Comparison of ENCODE assay signal across 23 mouse cellular contexts in the genomic region with DNA sequence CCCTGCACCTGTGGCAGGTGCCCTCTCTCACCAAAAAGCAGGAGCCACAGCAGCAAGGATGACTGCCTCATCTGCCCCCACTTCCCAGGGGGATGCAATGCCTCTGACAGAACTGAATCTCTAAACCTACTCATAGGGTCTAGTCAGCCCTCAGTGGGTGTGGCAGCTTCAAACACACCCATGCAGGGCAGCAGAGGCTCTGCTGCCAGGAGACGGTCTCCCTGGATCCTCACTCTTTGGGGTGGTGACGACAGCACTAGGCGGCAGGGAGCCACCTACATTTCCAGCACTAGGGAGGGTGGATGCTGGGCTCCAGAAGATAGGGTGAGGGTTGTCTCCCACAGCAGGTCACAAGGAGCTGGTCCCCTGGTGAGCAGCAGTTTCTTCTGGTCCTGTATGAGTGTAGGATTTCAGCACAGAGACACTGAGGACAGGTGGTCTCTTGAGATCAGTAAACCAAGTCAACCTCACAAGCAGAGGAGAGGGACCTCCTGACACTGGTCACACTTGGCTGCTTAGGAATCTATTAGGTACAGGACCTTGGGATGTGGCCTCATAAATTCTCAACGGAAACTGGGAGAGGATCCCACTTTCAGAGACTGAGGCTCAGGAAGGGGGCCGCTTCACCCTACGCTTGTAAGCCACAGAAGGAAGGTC. TPM values are rescaled to one million over a fixed set of nuclear protein-coding genes. Genes with fewer than 3 reads are reported as not detected.
A peak's percentile ranks its signal among the peaks of the same experiment; 100 is the strongest.
DNase-seq lines count a peak whose midpoint lies in the region; ATAC-seq lines count a peak whose summit lies in the region.
"Had no signal": no experiment of that assay in that cellular context is flagged by ENCODE, and none has a peak within 500 bp of the region (broad histone marks: within the 10 kb centered on the region; RNA-seq: fewer than 3 reads in every experiment).

No protein-coding gene starts in this region.

- H3K36me3 ChIP-seq in forebrain, embryonic 16.5 days (ENCODE audit: control insufficient read depth, insufficient read depth), result no peaks in the 10 kb centered on the region
- H3K36me3 ChIP-seq: forebrain, embryonic 10.5 days; heart, embryonic 15.5 days; hindbrain, embryonic 13.5 days; neural tube, embryonic 15.5 days had no signal

- no peak overlapping the region for H3K4me2 ChIP-seq in forebrain, embryonic 16.5 days (ENCODE audit: low read length)
- H3K4me2 ChIP-seq: heart, embryonic 15.5 days; hindbrain, embryonic 13.5 days; neural tube, embryonic 15.5 days had no signal

- H3K4me3 ChIP-seq in forebrain, embryonic 16.5 days (replicated peaks; ENCODE audit: low read length), result no peak overlapping the region
- H3K4me3 ChIP-seq: forebrain, embryonic 10.5 days; heart, adult 2 months; heart, embryonic 15.5 days; hindbrain, embryonic 13.5 days; neural tube, embryonic 15.5 days had no signal

- H3K9ac ChIP-seq in forebrain, embryonic 16.5 days (replicated peaks; ENCODE audit: low read depth, low read length), result no peak overlapping the region
- H3K9ac ChIP-seq: forebrain, postnatal 0 days; heart, embryonic 15.5 days; hindbrain, embryonic 13.5 days; neural tube, embryonic 15.5 days had no signal

- H3K9me3 ChIP-seq in forebrain, embryonic 16.5 days (ENCODE audit: control insufficient read depth, low read length), result no peaks in the 10 kb centered on the region
- H3K9me3 ChIP-seq: forebrain, embryonic 10.5 days; heart, embryonic 15.5 days; hindbrain, embryonic 13.5 days; neural tube, embryonic 15.5 days had no signal

- no peak overlapping the region for H3K27ac ChIP-seq in forebrain, embryonic 16.5 days (ENCODE audit: low read length)
- H3K27ac ChIP-seq: forebrain, embryonic 10.5 days; heart, adult 2 months; heart, embryonic 15.5 days; hindbrain, embryonic 13.5 days; neural tube, embryonic 15.5 days; stomach, postnatal 0 days had no signal

- no peaks in the 10 kb centered on the region for H3K27me3 ChIP-seq in forebrain, embryonic 16.5 days (replicated peaks; ENCODE audit: control insufficient read depth, insufficient read depth, low read length)
- H3K27me3 ChIP-seq: neural tube, embryonic 15.5 days had no signal

- 74% methylated on average over 6 of the region's 6 CpGs for WGBS in forebrain, embryonic 16.5 days

- H3K4me1 ChIP-seq in forebrain, embryonic 16.5 days (replicated peaks; ENCODE audit: control insufficient read depth, insufficient read depth, low read length), result no peaks in the 10 kb centered on the region
- H3K4me1 ChIP-seq: heart, embryonic 15.5 days had no signal

- ATAC-seq in frontal cortex, adult (ENCODE audit: low TSS enrichment), result peak; percentile 89
- ATAC-seq in forebrain, embryonic 16.5 days, result no peak
- ATAC-seq: forebrain, postnatal 0 days had no signal

- intact Hi-C loops in left cerebral cortex, postnatal 10 days (cut with DNase I), result no loop called here

- peak; percentile 17 for DNase-seq in adrenal gland, postnatal 14 days
- DNase-seq in adrenal gland, postnatal 10 days, result no peak
- peak; percentile 41 to 45 for DNase-seq in left cerebral cortex, adult 18-20 months (ENCODE audit: low spot score in 2 of 2)
- DNase-seq in left cerebral cortex, postnatal 10 days (ENCODE audit: extremely low spot score in 1 of 2, low spot score in 2 of 2), result no peak
- DNase-seq in right cerebral cortex, postnatal 14 days, result peak; percentile 43
- no peak for DNase-seq in cerebellum, adult 8-10 months
- DNase-seq: adrenal gland, postnatal 25 days; cerebellum, adult 9-11 months; forebrain, postnatal 0 days; gastrocnemius, postnatal 36 days; heart, adult 2 months; heart, postnatal 36 days; kidney, adult 11 months; kidney, postnatal 36 days; lung, postnatal 4 days; thymus, adult 2 months had no signal

RNA-seq across cellular contexts. Expression of a gene that starts 26.3 kb away (rescaled TPM):
- 23.9 and 24.1 TPM in 2 replicates for total RNA-seq in adrenal gland, postnatal 14 days (2021)
- 10 to 100 TPM; 25.8 to 26.3 TPM for total RNA-seq in adrenal gland, postnatal 10 days (2021)
- total RNA-seq in left cerebral cortex, adult 18-20 months (2021), result 100 to 1,000 TPM; 267 to 301 TPM
- total RNA-seq in left cerebral cortex, postnatal 10 days (2021), result 100 to 1,000 TPM; 240 to 248 TPM
- polyA plus RNA-seq in forebrain, embryonic 16.5 days (2015; fragmentation: Nextera tagmentation; extraction: Ambion mirVana), result 6.9 and 9.7 TPM in 2 replicates

RNA-seq across cellular contexts. Expression of a gene that starts 57.9 kb away (rescaled TPM):
- 5.5 and 7.4 TPM in 2 replicates for total RNA-seq in adrenal gland, postnatal 14 days (2021)
- total RNA-seq in adrenal gland, postnatal 10 days (2021), result 1 to 10 TPM; 6.3 to 8.4 TPM
- 10 to 100 TPM; 82.5 to 83.4 TPM for total RNA-seq in left cerebral cortex, adult 18-20 months (2021)
- total RNA-seq in left cerebral cortex, postnatal 10 days (2021), result 10 to 100 TPM; 65.9 to 68.7 TPM
- polyA plus RNA-seq in forebrain, embryonic 16.5 days (2015; fragmentation: Nextera tagmentation; extraction: Ambion mirVana), result 8.1 and 8.4 TPM in 2 replicates

Comparison
In these comparisons a context has a peak if more than half of its experiments do, and no peak if none do; other contexts are left out.
1. DNase-seq: peak in adrenal gland, postnatal 14 days (single experiment), left cerebral cortex, adult 18-20 months (2 of 2) and right cerebral cortex, postnatal 14 days (single experiment); none in adrenal gland, postnatal 10 days (single experiment), left cerebral cortex, postnatal 10 days (0 of 2) and cerebellum, adult 8-10 months (single experiment).